Mouse (Mus musculus) adrenal gland, postnatal 25 days (tissue): ENCODE results near the gene Exo5. TPM values are rescaled to one million over a fixed set of nuclear protein-coding genes. Genes with fewer than 3 reads are reported as not detected.

Source experiments
- DNase-seq: peaks from one replicate; pipeline ENCODE4 v3.0.0; 2021; ENCODE audit warnings: mixed read lengths
- total RNA-seq: library from RNA; stranded (reverse); gene quantifications from 2 replicates; pipeline ENCODE4 v1.2.3, GENCODE M21; 2021

Gene Exo5
- total RNA-seq, 1 experiment from 2014 or later = 12.9 TPM

- DNase-seq = no peak
These were observed 19.2 kb downstream of the Exo5 start for GRCm38 (mm10) chr4:120905644-120906043.

GRCm38 (mm10) chr4:120904533-120904932 lies 20.3 kb downstream of the Exo5 start:
- no peak for DNase-seq

GRCm38 (mm10) chr4:120895810-120896584 lies 28.8 kb downstream of the Exo5 start:
- no peak for DNase-seq

DNA sequence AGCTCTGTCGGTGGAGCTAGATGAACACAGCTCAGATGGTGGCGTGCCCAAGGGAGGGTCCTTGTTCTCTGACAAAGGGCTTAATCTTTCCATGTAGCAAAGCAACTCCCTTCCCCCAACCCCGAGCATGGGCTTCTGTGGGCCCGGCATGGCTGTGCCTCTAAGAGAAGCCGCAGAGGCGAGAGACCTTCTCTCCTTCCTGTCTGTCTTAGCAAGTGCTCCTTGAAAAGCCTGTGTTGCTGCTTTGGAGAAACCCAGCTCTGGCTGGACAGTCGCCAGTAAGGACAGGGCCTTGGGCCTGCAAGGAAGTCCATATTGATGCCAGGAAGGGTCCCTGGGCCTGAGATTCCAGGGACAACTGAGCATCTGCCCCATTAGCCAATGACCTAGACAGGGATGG lies 29.6 kb downstream of the Exo5 start:
- DNase-seq = no peak

DNA sequence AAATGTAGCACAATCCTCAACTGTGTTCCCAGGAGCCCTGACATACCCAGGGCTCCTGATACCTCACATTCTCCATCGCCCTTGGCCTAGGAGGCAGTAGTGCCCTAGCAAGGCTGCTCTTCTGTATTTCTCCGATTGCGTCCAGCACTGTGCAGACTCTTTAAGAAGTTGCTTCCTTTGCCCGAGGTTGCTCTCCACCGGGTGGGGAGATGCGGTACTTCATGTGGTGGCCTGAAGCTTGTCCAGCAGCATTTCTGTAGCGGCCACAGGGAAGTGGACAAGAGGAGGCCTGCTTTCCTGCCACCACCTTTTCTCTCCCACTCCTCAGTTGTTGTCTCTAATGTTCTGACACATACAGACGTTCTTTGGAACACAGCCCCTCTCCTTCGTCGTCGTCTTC lies 30.2 kb downstream of the Exo5 start:
- DNase-seq = no peak

GRCm38 (mm10) chr4:120893656-120894401 lies 31.0 kb downstream of the Exo5 start:
- DNase-seq = no peak

- no peak for DNase-seq
These were observed 32.3 kb downstream of the Exo5 start for GRCm38 (mm10) chr4:120892516-120892915.

- no peak for DNase-seq
These were observed 32.9 kb downstream of the Exo5 start for GRCm38 (mm10) chr4:120891960-120892359.

GRCm38 (mm10) chr4:120890754-120891440 lies 33.9 kb downstream of the Exo5 start:
- no peak for DNase-seq

DNA sequence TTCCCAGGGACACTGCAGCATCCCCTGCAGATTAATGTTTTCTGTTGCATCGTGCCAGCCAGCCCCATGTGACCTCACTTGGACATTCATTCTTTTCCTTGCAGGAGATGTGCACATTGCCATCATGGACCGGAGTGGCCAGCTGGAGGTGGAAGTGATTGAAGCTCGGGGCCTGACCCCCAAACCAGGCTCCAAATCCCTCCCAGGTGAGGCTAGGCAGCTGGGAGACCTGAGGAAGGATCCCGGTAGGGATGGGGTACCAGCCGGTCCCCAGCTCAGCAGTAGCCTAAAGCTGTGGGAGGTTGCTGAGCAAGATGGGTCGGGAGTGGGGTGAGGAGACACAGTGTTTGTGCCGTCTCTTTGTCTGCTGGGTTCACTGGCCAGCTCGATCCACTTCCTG lies 35.9 kb downstream of the Exo5 start:
- no peak for DNase-seq

GRCm38 (mm10) chr4:120887381-120888112 lies 37.3 kb downstream of the Exo5 start:
- DNase-seq = peak; percentile 47

GRCm38 (mm10) chr4:120886811-120887210 lies 38.0 kb downstream of the Exo5 start:
- DNase-seq = no peak

DNA sequence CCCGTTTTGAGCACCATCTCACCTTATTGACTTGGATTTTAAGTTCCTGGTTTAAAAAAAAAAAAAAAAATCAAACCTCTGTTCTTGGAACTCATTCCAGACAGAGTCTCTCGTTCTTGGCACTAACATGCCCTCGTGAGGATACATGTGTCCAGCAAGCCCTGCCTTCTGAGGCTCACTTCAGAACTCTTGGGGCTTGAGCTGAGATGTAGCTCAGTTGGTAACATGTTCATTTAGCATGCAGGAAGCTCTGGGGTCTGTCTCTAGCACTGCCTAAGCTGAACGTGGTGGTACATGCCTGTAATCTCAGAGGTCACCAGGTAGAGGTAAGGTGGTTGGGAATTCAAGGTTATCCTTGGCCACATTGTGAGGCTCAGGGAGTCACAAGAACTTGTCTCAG lies 38.7 kb downstream of the Exo5 start:
- no peak for DNase-seq

- no peak for DNase-seq
These were observed 39.4 kb downstream of the Exo5 start for GRCm38 (mm10) chr4:120885208-120886120.

DNA sequence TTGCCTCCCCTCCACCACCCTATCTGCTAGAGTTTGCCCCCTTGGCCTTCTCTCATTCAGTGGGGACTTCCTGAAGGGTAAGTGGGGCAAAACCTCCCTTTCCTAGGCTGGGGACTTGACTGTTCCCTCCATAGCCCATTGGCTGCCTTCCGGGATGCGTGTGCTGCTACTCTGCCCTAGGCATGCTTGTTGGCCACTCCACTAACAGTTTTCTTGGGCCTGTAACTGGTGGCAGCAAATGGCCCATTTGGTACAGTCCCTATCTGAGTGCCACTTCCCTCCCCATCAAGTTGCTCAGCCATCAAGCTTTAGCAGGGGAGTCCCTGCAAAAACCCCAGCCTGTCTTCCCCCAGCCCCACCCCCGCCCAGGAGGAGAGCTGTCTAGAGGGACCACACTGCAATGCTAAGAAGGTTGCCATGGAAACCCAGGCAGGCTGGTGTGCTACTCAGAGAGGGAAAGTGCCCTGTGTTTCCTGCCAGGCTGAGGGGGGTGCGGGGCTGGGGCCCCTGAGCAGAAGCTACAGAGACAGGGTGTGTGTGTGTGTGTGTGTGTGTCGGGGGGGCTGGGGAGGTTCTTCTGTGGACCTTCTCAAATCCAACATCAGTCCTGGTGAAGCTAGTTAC lies 42.7 kb downstream of the Exo5 start:
- DNase-seq = no peak

DNA sequence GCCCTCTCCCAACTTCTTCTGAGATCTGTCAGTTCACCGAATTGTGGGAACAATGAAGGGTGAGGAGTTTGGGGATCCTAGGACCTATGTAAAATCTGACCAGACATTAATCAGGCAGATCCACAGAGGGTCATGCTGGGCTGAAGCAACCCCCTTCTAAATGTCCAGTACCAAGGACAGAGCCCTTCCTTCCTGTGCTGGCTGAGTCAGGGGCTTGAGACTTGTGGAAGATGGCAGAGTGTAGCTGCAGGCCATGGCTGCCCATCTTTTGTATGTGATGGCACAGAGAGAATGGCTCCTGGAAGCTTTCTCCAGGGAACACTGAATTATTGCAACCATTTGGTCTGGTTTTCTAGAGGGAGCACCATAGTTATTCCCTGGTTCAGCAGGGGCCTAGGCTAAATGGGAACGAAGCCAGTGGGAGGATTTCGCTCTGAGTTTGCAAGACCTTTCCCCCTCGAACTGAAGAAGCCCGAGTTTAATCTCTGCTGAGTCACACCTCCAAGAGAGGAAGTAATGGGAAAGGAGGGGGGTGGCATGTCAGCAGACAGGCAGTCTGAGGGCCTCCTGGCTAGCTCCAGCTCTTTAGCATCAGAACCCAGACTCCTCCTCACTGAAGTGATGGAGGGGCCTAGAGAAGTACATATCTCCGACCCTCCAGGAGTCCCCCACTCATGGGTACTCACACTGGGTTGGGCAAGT lies 43.9 kb downstream of the Exo5 start:
- DNase-seq = no peak

DNA sequence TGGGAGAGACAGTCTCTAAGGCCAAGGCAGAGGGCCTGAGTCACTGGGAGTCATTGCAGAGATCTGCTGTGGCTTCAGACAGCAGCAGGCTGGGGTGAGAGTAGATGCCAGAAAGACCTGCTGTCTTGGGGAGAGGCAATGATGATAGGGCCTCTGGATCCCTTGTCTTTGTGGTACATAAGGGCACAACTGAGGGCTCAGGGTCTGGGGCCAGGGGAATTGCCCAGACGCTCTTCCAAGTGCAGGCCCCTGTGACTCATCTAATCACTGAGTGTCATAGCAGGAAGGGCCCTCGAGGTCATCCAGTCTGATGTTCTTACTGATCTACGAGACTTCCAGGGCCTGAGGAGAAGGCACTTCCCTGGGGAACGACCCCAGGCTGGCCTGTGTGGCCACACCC lies 45.4 kb downstream of the Exo5 start:
- peak; percentile 15 for DNase-seq

- DNase-seq = no peak
These were observed 46.1 kb downstream of the Exo5 start for GRCm38 (mm10) chr4:120878728-120879127.

DNA sequence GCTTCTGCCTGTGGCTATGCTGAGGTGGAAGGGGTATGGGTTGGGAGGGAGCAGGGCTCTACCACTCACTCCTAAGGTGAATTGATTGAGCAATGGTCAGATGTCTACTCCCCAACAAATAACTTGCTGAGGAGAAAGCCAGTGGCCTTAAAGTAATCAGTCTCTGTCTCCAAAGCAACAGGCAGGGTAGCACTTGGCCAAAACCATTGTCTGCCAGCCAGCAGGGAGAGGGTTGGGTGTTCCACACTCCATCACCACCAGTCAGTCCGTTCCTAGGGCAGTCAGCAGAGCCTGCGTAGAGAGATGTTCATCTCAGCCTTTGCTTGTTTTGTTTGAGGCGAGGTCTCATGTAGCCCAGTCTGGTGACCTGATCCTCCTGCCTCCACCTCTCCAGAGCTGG lies 48.9 kb downstream of the Exo5 start:
- no peak for DNase-seq
